Mouse (Mus musculus): ENCODE measurements around the gene Ndufa8.

Gene Ndufa8

DNA sequence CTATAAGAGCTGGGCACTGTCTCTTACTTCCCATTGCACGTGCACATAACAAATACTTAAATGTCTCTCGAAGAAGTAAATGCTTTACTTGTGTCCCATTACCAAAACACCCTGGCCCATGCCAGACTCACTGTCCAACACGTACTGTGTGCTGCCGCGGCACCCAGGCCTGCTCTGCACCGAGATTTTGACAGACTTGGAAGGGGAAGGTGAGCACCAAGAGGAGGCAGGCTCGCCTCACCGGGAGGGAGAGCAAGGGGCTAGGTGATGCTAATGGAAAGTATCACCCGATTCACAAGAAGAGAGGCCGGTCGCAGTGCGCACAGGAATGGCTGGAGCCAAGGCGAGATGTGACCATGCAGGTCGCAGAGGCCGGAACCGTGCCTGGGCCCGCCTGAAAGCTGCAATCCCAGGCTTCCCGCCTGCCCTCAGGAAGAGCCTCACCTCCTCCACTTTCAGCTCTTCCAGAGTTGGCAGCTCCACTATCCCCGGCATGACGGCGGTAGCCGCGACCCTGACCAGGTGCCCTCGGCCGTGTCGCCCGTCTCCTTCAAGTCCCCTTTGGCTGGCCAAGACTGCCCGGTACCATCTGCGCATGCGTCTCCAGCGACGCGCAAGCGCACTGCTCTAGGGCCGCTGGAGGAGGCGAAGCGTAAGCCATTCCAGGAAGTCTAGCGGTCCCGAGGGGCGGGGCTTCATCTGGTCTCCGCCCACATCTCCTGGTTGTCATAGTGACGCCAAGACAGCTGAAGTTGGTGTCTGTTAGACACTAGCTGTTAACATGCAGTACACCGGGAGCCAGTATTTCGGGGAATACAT, at the start of gene Ndufa8, which contains the start of gene Morn5:
Gene Ndufa8, minus strand, starts transcription at position 659 of the 819 bp plus-strand sequence.
Gene Morn5, plus strand, starts transcription at position 711 of the 819 bp plus-strand sequence.
- DNase-seq, result peak; percentile 99

DNA sequence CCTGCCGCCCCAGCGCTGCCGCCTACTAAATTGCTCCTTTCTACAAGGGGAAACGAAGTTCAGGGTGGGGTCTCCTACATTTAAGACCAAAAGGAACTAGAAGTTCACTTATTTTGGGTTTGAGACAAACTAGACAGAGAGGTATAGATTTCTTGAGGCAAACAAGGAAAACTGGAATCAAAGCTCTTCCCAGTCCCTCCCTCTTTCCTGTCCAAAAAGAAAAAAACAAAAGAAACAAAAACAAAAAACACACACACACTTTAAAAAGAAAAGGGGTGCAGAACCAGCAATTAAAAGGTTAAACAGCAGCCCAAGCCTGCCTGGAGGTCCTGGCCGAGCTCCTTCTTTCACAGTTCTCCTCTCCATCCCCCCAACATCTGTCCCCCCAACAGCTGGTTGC, 48.8 kb upstream of the Ndufa8 start:
- DNase-seq, result no peak

DNA sequence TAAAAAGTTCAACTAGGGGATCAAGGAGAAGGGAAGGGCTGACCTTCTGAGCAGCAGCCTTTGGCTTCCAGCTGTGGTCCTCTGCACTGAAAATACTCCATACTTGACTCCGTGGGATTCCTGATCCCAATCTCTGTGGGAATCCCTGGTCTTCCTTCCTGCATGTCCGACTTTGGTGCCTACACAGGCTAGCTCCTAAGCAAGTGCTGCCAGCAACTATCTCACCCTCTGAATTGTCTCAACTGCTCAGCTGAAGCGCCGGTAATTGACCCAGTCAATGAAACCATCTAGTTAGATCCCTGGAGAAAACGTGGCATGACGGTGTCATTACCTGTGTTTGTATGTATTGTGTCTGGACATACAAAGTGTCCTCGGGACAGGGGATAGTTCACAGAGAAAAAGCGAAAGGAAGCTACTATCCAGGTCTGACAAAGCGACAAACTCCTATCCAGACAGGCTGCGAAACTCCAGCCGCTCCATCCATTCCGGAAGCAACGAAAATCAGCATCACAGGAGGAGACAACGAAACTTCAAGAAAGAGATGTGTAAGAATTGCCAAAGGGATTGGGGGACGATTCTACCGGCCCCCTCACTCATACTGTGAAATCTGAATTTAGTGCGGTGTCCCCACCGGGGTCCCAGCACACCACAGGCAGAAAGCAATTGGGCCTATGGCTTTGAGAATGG, 48.1 kb upstream of the Ndufa8 start:
- peak in 1 of 2 experiments; percentile 54 for DNase-seq

DNA sequence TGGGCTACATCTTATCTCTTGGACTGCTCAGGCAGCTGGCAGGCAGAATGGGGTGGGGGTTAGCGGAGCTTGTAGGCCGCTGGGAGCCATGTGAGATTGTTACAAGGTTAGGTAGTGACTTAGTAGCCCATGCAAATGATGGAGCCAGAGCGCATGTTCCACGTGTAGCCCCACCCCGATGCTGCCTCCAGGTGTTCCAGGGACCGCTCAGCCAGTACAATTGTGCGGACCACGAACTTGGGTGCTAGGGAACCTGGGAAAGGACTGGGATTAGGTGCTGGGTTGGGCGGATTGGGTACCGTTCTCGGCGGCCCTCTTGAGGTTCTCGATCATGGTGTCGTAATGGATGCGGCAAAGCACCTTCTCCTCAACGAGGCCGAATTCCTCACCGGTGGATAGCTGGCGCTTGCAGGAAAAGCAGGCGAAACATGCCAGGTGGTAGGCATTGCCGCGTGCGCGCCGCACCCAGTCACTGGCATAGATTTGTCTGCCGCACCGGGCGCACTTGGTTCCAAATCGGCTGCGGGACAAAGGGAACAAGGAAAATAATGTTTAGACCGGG, 44.8 kb upstream of the Ndufa8 start:
- DNase-seq, result peak; percentile 26 to 33

DNA sequence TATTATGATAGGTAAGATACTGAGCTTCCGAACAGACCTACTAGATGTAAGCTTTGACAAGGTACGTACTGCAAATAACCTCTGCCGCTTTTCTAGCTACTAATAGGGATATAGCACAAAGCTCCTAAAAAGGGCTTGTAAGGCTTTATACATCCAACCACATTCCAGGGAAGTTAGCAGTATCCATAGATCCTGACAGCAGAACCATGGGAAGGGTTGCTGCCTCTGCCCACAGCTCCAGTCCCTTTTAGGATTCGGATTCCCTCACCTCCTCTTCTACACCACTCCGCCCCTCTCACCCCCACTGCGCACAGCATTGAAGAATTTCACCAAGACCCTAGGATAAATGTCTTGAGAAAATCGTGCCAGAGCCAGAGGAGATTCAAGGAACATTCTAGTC, 44.1 kb upstream of the Ndufa8 start:
- DNase-seq, result no peak

DNA sequence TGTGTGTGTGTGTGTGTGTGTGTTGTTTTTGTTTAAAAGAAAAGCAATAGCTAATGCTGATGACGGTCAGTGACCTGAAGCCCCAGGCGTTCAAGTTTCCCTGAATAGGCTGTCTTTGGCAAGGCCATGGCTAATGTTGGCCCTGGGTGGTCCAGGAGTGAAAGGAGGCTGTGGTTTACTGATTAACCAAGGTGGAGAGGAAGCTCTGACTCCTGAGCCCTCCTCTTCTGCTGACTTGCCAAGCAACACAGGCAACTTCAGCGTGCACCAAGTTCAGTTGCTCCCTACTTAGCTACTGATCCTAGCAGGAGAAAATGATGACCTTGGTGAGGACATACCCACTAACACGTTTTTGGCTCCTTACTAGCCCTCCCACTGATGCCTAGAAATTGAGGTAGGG, 43.5 kb upstream of the Ndufa8 start:
- DNase-seq, result no peak

DNA sequence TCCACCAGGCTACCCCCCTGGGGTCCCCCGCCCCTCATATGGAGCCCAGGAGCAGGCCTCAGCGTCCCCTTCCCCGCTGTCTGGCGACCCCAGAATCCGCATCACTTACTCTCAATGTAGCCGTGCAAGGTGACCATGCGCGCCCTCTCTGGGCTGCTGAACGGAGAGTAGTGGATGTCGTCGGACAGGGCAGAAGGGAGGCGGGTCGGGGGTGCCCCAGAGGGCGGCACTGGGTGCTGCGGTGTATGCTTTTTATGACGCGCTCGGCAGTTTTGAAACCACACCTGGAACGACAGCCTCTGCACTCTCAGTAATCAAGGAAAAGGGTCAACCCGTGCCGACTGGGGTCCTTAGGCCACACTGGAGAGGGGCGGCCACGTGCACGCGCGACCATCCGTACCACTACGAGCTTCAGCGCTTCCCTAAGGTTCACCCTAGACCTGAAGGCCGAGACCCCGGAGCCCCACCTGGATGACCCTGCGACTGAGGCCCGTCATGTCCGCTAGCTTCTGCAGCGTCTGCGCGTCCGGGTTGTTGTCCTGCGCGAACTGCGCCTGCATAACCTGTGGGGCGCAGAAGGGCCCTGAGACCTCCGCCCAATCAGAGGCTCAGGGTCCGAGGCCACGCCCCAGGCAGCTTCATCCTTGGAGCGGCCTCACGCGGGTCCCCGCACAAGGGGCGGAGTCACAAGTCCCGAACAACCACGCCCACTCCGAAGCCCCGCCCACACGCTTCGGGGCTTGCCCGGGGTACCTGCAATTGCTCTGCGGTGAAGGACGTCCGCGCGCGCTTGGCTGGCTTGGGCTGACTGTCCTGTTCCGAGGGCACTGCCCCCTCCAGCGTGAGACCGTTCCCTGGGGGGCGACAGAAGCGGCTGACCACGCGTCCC, 41.9 kb upstream of the Ndufa8 start:
- peak; percentile 66 to 74 for DNase-seq

DNA sequence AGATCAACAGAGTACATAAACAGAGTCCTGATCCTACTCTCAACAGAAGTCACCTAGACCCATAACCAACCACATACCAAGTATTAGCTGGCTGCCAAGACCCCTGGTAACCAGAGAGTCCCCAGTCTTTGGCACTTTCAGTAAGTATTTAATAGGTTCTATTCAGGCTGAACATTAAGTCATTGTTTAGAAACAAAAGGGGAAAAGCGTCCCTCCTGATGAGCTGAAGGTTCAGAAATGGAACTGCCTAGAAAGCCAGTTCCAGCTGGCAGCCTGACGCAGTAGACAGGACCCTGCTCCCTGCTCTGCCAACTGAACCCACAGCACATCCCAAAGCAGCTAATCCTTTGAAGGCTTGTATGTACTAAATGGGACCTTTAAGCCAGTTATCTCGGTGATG, 40.0 kb upstream of the Ndufa8 start:
- DNase-seq, result no peak

DNA sequence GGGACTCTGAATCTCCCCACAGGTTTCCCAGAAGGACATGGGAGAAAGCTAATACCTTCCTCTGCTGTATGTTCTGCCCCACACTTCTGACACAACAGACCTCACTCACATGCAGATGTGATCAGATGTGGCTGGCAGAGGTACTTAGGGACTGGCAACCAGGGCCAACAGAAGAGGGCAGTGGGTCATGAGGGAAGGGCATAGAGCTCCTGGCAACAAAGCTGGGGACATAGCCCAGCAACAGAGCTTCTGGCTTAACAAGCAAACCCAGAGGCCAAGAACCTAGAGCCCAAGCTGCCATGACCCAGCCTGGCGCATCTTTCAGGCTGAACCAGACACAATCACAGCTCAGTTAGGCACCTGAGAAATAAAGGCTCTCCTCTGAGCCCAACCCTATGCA, 35.8 kb upstream of the Ndufa8 start:
- no peak for DNase-seq

DNA sequence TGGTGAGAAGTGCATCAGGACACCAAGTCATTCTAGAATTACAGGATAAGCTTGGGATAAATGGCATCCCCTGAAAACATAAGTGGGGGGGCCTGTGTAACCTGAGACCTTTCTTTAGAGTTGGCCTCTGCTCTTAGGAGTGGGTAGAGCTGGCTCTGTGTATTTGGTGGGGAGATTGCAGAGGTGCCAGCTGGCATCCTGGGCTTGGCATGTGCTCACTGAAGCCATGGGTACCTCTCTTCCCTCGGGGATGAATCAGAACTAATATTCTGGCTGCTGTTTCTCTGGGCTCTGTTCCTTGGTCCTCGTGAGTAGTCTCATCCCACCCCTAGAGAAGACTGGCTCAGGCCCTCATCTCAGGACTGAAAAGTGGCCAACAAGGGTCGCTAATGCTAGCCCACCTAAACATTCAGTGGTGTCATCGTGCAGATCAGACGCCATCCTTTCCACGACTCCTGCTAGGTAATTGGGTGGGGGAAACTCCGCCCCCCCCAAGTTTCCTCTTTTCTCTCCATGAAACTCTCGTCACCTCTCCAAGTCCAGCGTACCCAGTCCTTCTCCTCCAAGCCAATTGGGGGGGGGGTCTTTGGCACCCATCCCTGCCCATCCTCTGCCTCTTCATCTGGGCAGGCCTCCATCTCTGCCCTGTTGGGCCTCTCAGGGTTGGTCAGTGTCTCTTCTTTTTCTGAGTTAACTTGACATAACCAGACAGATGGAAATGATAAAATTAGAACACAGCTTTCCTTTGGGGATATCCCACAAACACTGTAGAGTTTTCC, 33.8 kb upstream of the Ndufa8 start:
- peak; percentile 42 to 69 for DNase-seq

DNA sequence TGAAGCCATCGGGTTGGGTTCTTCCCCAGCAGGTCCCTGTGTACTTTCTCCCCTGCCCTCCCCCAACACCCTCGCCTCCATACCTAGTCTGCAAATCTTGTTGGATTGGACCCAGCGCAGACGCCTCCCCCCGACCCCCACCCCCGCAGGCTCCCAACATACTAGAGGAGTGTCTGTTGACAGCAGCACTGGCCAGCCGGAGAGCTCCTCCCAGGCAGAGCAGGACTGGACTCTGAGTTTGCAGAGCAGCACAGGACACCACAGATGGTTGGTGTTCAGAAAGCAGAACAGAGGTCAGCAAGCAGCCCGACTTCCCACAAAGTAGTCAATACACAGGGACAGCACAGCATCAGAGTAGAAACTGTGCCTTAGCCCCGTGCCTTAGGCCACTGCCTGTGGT, 32.2 kb upstream of the Ndufa8 start:
- DNase-seq, result no peak

DNA sequence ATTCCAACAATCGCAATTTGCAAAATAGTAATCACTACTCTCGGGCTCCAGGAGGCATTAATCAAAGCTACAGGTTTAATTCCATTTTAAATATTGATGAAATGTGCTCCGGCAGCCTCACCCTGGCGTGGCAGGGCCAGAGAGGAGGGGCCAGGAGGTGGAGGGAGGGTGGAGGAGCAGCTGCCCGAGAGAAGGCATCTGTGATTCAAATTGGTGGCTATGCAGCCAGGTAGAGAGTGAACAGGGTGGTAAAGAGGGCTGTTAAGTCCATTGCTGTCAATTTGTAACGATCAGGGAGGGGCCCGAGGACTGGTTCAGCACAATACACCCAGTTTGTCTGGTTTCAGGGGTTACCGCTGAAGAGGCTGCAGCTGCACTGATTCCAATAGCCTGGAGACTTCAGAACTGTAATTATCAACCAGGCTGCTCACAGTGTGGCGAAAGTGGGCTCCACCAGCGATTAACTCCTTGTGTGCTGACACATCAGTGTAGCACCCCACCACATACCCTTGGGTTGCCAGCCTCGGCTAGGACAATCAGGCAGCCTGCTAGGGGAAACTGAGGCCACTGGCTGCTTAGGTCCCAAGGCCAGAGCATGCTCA, 28.1 kb upstream of the Ndufa8 start:
- DNase-seq, result peak in 1 of 2 experiments; percentile 29

DNA sequence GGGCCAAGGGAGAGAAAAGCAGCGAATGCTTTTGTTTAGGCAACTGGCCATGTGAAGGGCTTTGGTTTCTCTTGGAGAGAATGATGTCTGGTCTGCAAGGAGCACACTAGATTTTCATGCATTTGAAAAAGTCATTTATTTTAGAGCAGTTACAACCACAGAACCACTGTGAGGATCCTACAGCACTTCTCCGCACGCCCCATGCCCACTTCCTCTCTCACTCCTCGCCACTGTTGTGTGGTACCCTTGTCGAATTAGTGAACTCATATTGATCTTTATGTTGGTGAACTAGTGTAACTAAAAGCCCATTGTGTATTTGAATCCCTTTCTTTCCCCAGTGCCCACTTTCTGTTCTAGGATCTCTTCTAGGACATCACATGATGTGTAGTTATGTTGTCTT, 26.0 kb upstream of the Ndufa8 start:
- DNase-seq, result no peak

DNA sequence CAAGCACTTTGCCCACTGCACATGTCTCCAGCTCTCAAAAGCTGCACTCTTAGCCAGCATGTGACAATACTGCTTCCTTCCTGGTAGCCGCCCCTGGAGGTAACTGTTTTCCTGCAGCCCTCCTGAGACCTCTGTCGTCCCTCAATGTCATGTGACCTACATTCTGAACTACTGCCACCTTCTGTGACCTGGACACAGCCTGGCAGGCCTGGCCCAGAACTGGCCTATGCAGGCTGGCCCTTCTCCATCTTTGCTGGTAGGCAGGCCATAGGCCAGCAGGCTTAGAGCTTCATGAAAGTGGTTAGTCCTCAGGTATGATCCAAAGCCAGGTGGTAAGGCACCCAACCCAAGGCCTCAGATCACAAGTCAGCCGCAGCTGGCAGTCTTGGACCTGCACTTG, 24.6 kb upstream of the Ndufa8 start:
- DNase-seq, result no peak

DNA sequence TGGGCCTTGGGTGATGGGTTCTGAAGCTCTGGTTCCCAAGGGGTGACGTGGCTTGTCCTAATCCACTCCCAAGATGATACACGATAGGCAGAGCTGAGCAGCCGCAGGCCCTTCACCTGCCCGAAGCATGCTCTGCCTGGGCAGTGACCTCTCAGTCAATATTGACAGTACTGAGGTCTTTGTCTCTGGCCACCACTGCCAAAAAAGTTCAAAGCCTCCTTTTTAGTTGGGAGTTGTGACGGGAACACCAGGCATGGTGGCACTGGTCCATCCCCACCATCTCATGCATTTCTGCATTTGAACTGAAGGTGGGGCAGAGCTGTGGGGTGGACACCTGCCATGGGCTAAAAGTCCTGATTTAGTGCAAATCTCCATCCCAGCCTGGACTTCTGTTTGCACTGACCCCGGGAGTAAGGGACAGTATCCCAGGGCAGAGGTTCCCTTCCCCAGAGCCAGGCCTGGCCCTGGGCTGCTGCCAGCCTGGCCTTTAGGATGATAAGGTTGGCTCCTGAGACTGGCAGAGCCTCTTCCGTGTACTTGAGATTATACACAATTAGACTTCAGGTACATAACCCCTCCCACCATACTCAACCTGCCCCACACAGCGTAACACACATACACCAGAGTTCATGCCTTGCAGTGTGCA, 22.6 kb upstream of the Ndufa8 start:
- DNase-seq, result no peak

DNA sequence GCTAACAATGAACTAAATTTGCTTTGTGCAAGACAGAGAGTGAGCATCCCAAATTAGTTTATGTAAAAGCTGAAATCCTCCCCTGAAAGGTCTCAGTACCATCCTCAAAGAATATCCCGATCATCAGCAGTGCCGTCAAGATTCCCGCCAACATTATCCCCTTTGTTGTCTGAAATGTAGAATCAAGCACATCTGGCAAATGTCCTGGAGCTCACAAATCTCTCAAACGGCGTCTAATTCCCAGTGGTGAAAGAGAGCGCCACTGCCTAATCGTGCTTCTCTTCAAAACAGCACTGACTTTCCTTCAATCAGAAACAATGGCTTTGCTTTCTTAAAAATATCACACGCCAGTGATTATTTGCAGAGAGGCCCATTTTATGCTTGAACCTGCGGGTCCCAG, 17.9 kb upstream of the Ndufa8 start:
- no peak for DNase-seq

DNA sequence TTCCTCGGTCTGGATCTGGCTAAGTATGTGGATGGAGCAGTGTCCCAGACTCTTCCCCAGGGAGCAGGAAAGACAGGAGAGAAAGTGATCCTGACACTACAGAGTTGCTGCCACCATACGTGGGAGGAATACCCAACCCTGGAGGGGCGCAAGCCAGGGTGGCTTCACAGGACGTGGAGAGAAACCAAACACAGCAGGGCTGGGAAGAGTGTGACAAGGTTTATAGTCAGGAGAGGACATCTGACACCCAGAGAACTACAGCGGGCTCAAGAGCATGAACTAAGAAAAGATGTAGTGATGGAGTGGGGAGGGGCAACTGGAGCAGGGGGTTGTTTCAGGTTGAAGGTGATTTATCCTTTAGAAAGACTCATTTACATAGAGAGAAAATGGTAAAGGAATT, 12.2 kb upstream of the Ndufa8 start:
- no peak for DNase-seq

DNA sequence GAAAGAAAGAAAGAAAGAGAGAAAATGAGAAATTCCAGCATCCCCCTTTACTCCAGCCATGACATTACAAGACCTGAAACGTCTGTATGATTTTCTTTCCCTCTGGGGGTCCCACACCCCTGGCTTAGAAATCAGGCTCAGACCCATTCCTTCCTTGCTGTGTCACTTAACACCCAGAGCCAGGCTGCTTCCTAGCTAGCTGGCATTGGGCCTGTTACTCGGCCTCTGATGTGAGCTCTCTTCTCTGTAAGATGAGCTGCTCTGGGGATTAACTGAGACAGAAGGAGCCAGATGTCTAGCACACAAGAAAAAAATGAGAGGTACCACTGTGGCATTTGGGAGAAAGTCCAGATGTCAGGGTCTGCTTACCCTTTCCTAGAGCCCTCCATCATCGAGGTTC, 7.0 kb upstream of the Ndufa8 start:
- DNase-seq, result no peak

DNA sequence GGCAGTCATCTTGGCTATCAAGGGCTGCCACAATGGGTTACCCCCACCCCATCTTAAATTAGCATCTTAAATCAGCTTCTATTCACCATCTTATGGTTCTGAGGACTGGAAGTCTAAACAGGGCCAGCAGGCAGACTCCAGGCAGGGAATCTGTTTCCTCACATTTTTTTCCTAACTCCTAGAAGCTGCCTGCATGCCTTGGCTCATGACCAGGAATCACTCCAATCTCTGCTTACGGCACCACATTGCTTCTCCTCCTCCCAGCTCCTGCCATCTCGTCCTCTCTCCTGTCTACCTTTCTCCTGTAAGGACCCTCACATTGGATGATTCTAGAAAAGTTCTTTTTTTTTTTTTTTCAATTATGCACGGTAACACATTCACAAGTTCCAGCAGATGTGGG, 4.0 kb upstream of the Ndufa8 start:
- DNase-seq, result peak in 1 of 2 experiments; percentile 36

DNA sequence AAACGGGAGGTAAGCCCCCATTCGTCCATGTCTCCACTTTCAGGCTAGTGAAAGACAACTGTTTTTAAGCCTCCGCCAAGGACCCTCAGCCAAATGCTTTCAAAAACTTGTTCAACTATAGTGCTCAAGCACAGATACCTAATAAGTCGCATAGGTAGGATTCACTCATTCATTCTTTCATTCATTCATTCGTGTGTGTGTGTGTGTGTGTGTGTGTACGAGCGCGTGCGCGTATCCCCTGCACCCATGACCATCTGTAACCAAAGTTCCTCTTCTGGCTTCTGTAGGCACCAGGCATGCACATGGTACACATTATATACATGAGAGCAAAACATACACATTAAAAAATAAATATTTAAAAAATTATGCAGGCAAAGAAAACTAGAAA, 355 bp upstream of the Ndufa8 start:
- DNase-seq, result no peak

DNA sequence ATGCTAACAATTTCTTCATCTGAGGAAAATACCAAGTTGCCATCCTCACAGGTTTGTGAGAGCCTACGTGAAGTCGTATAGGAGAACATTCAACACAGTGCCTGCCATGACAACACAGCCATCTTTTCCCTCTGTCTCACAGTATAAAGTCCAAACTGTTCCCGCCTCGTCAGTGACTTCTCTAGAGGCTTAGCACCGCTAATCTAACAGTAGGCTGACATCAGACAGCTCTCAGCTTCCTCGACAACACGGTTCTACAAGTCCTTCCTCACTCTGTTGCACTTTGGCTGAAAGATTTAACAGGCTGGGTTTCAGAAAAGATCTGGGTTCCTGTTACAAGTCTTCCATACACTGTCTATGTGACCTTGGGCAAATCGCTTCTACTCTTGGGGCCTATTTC, 1.0 kb downstream of the Ndufa8 start:
- no peak for DNase-seq
